Mouse (Mus musculus): ENCODE data around the gene Srebf2.

DNA sequence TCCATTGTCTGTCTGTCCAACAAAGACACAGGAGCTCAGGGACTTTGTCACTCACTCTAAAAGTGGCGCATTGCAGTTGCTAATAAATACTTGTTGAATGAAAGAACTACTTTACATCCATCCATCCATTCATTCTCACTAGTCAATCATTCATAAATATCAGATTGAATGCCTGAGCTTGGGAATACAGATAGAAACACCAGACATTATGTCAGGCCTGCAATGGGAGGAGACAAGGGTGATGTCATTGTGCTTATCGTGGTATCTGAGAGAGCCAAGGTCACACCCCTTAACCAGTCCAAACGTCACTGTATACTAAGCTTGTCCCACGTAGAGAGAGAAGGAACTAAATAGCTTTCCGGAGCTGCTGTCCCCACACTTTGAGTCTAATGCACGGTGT lies 105.1 kb downstream of the Srebf2 start, which contains the start of gene 1500009C09Rik:
- no peak for TF ChIP-seq CTCF (IDR thresholded peaks at IDR 0.05; ENCODE audit: control insufficient read depth, insufficient read depth, insufficient read length)
- no peak for TF ChIP-seq MYOG (IDR thresholded peaks at IDR 0.05; ENCODE audit: control insufficient read depth, extremely low read depth, insufficient read length)
- no peak for TF ChIP-seq USF1 (IDR thresholded peaks at IDR 0.05; ENCODE audit: low read depth)
- no peak for TF ChIP-seq MAX (IDR thresholded peaks at IDR 0.05)
- no peak for TF ChIP-seq MYOD1 (IDR thresholded peaks at IDR 0.05; ENCODE audit: control insufficient read depth, insufficient read length, low read depth)
- TF ChIP-seq CEBPB (IDR thresholded peaks at IDR 0.05; ENCODE audit: low read depth), result no peak
- TF ChIP-seq FOSL1 (IDR thresholded peaks at IDR 0.05; ENCODE audit: insufficient read depth, low read length, poor library complexity, severe bottlenecking), result no peak

All from C2C12 (cell line).